Mouse (Mus musculus) G1E (cell line): ENCODE data around the gene Fcgr1.

Experiments used
- CTCF ChIP-seq: IDR thresholded peaks from 2 replicates; pipeline ENCODE4 v1.5.1; 2012; ENCODE audit warnings: low read depth, low read length, inconsistent platforms, mixed read lengths
- GATA1 ChIP-seq: IDR thresholded peaks from 2 replicates; pipeline ENCODE4 v1.6.1; 2012; ENCODE audit warnings: borderline replicate concordance, low read length, inconsistent platforms, mixed read lengths
- GATA2 ChIP-seq: IDR thresholded peaks from 2 replicates; pipeline ENCODE4 v1.6.1; 2012; ENCODE audit warnings: low read depth, low read length, inconsistent platforms, borderline replicate concordance

DNA sequence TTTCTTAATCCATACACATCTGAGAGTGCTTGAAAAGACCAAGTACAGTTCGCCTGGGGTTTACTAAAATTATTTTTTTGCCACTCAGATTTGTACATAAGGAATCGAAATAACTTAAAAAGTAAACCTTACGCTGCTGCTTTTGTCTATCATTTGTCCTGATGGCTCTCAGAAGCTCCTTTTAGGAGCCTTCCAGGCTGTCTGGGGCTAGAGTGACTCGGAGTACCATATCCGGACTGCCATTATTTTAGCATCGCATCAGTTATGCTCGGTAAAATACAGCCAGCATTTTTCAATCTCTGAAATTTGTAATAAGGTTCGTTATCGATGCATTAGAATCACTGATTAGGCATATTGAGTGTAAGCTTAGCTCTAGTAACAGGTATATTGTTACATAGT lies 53.0 kb downstream of the Fcgr1 start:
- TF ChIP-seq CTCF, result no peak
- no peak for TF ChIP-seq GATA2
- TF ChIP-seq GATA1, result no peak
